In the genomic region with DNA sequence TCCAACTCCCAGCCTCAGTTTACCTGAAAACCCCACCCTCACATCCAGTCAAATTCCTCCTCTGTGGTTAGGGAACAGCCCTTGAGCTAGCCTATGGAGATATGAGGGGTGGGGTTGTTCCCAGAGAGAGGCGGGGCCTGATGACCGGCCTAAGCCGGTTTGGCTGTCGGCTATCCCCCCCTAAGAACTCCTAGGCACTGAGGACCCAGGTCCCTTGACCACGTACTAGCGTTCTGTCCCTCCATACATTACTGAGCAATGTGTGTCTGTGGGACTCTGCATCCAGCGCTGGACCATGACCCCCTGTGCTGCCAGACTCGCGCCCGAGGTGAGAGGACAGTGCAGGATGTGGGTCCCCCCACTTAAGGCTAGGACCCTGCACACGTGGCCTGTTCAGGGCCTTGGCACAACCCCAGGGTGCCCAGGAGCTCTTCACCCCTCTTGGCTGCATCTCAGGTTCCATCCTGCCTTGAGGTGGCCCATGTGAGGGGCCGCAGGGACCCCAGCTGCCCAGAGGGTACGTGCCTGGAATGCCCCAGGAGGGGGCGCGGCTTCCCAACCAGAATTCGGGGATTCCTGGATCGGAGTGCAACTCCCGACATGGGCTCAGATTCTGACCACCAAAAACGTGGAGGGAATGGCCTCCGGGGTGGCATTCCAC, we compare ENCODE assay signal across 10 mouse cellular contexts. TPM values are rescaled to one million over a fixed set of nuclear protein-coding genes. Genes with fewer than 3 reads are reported as not detected.
DNase-seq lines count a peak whose midpoint lies in the region; ATAC-seq lines count a peak whose summit lies in the region.
"Had no signal": no experiment of that assay in that cellular context is flagged by ENCODE, and none has a peak within 500 bp of the region (broad histone marks: within the 10 kb centered on the region; RNA-seq: fewer than 3 reads in every experiment).

No protein-coding gene starts in this region.

- peak overlapping the region; percentile 19 for H3K4me3 ChIP-seq in hindbrain, embryonic 11.5 days (ENCODE audit: low read depth, low read length)
- H3K4me3 ChIP-seq in lung, embryonic 16.5 days (ENCODE audit: low read length): peak overlapping the region; percentile 37
- H3K4me3 ChIP-seq: myocyte had no signal

- peaks cover 10% of the 10 kb centered on the region; the same call in 1 of the 2 replicates for H3K4me1 ChIP-seq in hindbrain, embryonic 11.5 days (replicated peaks; ENCODE audit: control insufficient read depth, insufficient read depth, low read length)
- H3K4me1 ChIP-seq in lung, embryonic 16.5 days (replicated peaks; ENCODE audit: control insufficient read depth, insufficient read depth, low read length): peaks cover 37% of the 10 kb centered on the region

- peak overlapping the region; percentile 52; the same call in 1 of the 2 replicates for H3K9ac ChIP-seq in hindbrain, embryonic 11.5 days (ENCODE audit: low read depth, low read length)
- peak overlapping the region; percentile 61 for H3K9ac ChIP-seq in lung, embryonic 16.5 days (ENCODE audit: low read length)

- H3K36me3 ChIP-seq in hindbrain, embryonic 11.5 days (ENCODE audit: control insufficient read depth, insufficient read depth, low read length): no peaks in the 10 kb centered on the region
- H3K36me3 ChIP-seq in lung, embryonic 16.5 days (ENCODE audit: control insufficient read depth, insufficient read depth, low read length): no peaks in the 10 kb centered on the region

- peak; percentile 47; the same call in 1 of the 2 replicates for ATAC-seq in hindbrain, embryonic 11.5 days (ENCODE audit: low FRiP score)
- ATAC-seq in lung, embryonic 16.5 days (ENCODE audit: low read depth): peak; percentile 77

- no peak overlapping the region for H3K27ac ChIP-seq in hindbrain, embryonic 11.5 days (ENCODE audit: low read depth, low read length)
- peak overlapping the region; percentile 91 for H3K27ac ChIP-seq in lung, embryonic 16.5 days (ENCODE audit: low read length)

- H3K9me3 ChIP-seq in hindbrain, embryonic 11.5 days (ENCODE audit: control insufficient read depth, low read length): no peaks in the 10 kb centered on the region
- no peaks in the 10 kb centered on the region for H3K9me3 ChIP-seq in lung, embryonic 16.5 days (ENCODE audit: control insufficient read depth, low read length)

- peak overlapping the region; percentile 33 for H3K4me2 ChIP-seq in hindbrain, embryonic 11.5 days (replicated peaks; ENCODE audit: low read depth, low read length)
- H3K4me2 ChIP-seq in lung, embryonic 16.5 days (ENCODE audit: low read depth, low read length): peak overlapping the region; percentile 53

- WGBS in hindbrain, embryonic 11.5 days: 5% methylated on average over 20 of the region's 20 CpGs
- WGBS in lung, embryonic 16.5 days: 12% methylated on average over 20 of the region's 20 CpGs

- DNase-seq in heart, adult 11 months: peak; percentile 97
- no peak for DNase-seq in heart, adult 8-10 months (ENCODE audit: low spot score)
- peak; percentile 76 for DNase-seq in embryo, embryonic 10.5 days (ENCODE audit: low spot score)
- peak; percentile 51 for DNase-seq in hindbrain, embryonic 11.5 days (ENCODE audit: low spot score)
- DNase-seq in testis, postnatal 14 days (ENCODE audit: low spot score): no peak
- no peak for DNase-seq in frontal cortex, adult 2 months (ENCODE audit: extremely low spot score in 1 of 2, low spot score in 1 of 2)
- no peak for DNase-seq in urinary bladder, adult 2 months (ENCODE audit: low spot score)
- DNase-seq: cerebellum, adult 11-12 months had no signal

- peaks cover 23% of the 10 kb centered on the region for H3K27me3 ChIP-seq in hindbrain, embryonic 11.5 days (ENCODE audit: control insufficient read depth, insufficient read depth, low read length)
- H3K27me3 ChIP-seq in lung, embryonic 16.5 days (ENCODE audit: control insufficient read depth, insufficient read depth, low read depth, low read length): peaks cover 7% of the 10 kb centered on the region; the same call in 1 of the 2 replicates

RNA-seq across cellular contexts. Expression of a gene that starts 3.1 kb away (rescaled TPM):
- total RNA-seq in heart, adult 8-10 months (2022): 1 to 10 TPM; 2.9 to 5.1 (median 3.4) TPM
- 4.1 and 4.3 TPM in 2 replicates for polyA plus RNA-seq in hindbrain, embryonic 11.5 days (2014; fragmentation: Nextera tagmentation; extraction: Ambion mirVana)
- polyA plus RNA-seq in lung, embryonic 16.5 days (2015; fragmentation: Nextera tagmentation; extraction: Ambion mirVana): 18.1 and 21.8 TPM in 2 replicates
- polyA plus RNA-seq in frontal cortex, adult 2 months (2012; rRNA removed): 5.3 and 7.1 TPM in 2 replicates
- polyA plus RNA-seq in urinary bladder, adult 2 months (2012; rRNA removed): 18.9 and 23.0 TPM in 2 replicates

RNA-seq across cellular contexts. Expression of a gene that starts 20.0 kb away (rescaled TPM):
- 100 to 1,000 TPM in 2 of 4 experiments, 10 to 100 TPM in 2; 91.7 to 106 (median 100) TPM for total RNA-seq in heart, adult 8-10 months (2022)
- 215 and 222 TPM in 2 replicates for polyA plus RNA-seq in hindbrain, embryonic 11.5 days (2014; fragmentation: Nextera tagmentation; extraction: Ambion mirVana)
- polyA plus RNA-seq in lung, embryonic 16.5 days (2015; fragmentation: Nextera tagmentation; extraction: Ambion mirVana): 194 and 210 TPM in 2 replicates
- 200 and 205 TPM in 2 replicates for polyA plus RNA-seq in frontal cortex, adult 2 months (2012; rRNA removed)
- polyA plus RNA-seq in urinary bladder, adult 2 months (2012; rRNA removed): 141 and 178 TPM in 2 replicates

RNA-seq across cellular contexts. Expression of a gene that starts 23.3 kb away (rescaled TPM):
- 1 to 10 TPM; 7.5 to 8.5 (median 8.0) TPM for total RNA-seq in heart, adult 8-10 months (2022)
- polyA plus RNA-seq in hindbrain, embryonic 11.5 days (2014; fragmentation: Nextera tagmentation; extraction: Ambion mirVana): 2.6 TPM in 2 replicates
- 4.9 and 5.6 TPM in 2 replicates for polyA plus RNA-seq in lung, embryonic 16.5 days (2015; fragmentation: Nextera tagmentation; extraction: Ambion mirVana)
- polyA plus RNA-seq in frontal cortex, adult 2 months (2012; rRNA removed): 12.4 and 13.0 TPM in 2 replicates
- 7.5 and 9.2 TPM in 2 replicates for polyA plus RNA-seq in urinary bladder, adult 2 months (2012; rRNA removed)

RNA-seq across cellular contexts. Expression of a gene that starts 27.4 kb away (rescaled TPM):
- total RNA-seq in heart, adult 8-10 months (2022): 1,000 to 10,000 TPM; 1,048 to 1,125 (median 1,067) TPM
- polyA plus RNA-seq in hindbrain, embryonic 11.5 days (2014; fragmentation: Nextera tagmentation; extraction: Ambion mirVana): 543 and 552 TPM in 2 replicates
- 554 and 585 TPM in 2 replicates for polyA plus RNA-seq in lung, embryonic 16.5 days (2015; fragmentation: Nextera tagmentation; extraction: Ambion mirVana)
- polyA plus RNA-seq in frontal cortex, adult 2 months (2012; rRNA removed): 867 and 914 TPM in 2 replicates
- polyA plus RNA-seq in urinary bladder, adult 2 months (2012; rRNA removed): 524 and 620 TPM in 2 replicates

RNA-seq across cellular contexts. Expression of a gene that starts 31.2 kb away (rescaled TPM):
- 10 to 100 TPM; 27.1 to 35.7 (median 33.3) TPM for total RNA-seq in heart, adult 8-10 months (2022)
- 180 and 221 TPM in 2 replicates for polyA plus RNA-seq in hindbrain, embryonic 11.5 days (2014; fragmentation: Nextera tagmentation; extraction: Ambion mirVana)
- 401 and 405 TPM in 2 replicates for polyA plus RNA-seq in lung, embryonic 16.5 days (2015; fragmentation: Nextera tagmentation; extraction: Ambion mirVana)
- polyA plus RNA-seq in frontal cortex, adult 2 months (2012; rRNA removed): 9.8 and 10.4 TPM in 2 replicates
- 173 and 185 TPM in 2 replicates for polyA plus RNA-seq in urinary bladder, adult 2 months (2012; rRNA removed)

Comparison
In these comparisons a context has a peak if more than half of its experiments do, and no peak if none do; other contexts are left out.
1. DNase-seq: peak in heart, adult 11 months (single experiment), embryo, embryonic 10.5 days (single experiment) and hindbrain, embryonic 11.5 days (single experiment); none in heart, adult 8-10 months (single experiment), testis, postnatal 14 days (single experiment), frontal cortex, adult 2 months (0 of 2) and urinary bladder, adult 2 months (single experiment).